Mouse (Mus musculus): Measurements from ENCODE around the gene Arl4d.
A peak's percentile ranks its signal among the peaks of the same experiment; 100 is the strongest.
"Not testable (repeated sequence)": the region's sequence is repeated elsewhere in the genome, so short reads cannot be mapped to it uniquely, and the experiment has no call there.

Gene Arl4d

GRCm38 (mm10) chr11:101664825-101665635, at the start of gene Arl4d:
Gene Arl4d, plus strand, starts transcription at chr11:101665541.
- DNase-seq (ENCODE audit: low read depth, low spot score): peak; percentile 92

- DNase-seq (ENCODE audit: low read depth, low spot score): no peak
Observed at GRCm38 (mm10) chr11:101616104-101616503, 49.2 kb upstream of the Arl4d start.

GRCm38 (mm10) chr11:101616948-101617767, 48.2 kb upstream of the Arl4d start:
- DNase-seq (ENCODE audit: low read depth, low spot score): peak; percentile 70

GRCm38 (mm10) chr11:101617849-101618248, 47.5 kb upstream of the Arl4d start:
- peak; percentile 96 for DNase-seq (ENCODE audit: low read depth, low spot score)

- DNase-seq (ENCODE audit: low read depth, low spot score): no peak
Observed at GRCm38 (mm10) chr11:101618596-101618995, 46.7 kb upstream of the Arl4d start.

GRCm38 (mm10) chr11:101620022-101620655, 45.2 kb upstream of the Arl4d start:
- DNase-seq (ENCODE audit: low read depth, low spot score): peak; percentile 82

GRCm38 (mm10) chr11:101626649-101626994, 38.7 kb upstream of the Arl4d start:
- no peak for DNase-seq (ENCODE audit: low read depth, low spot score)

- peak; percentile 98 for DNase-seq (ENCODE audit: low read depth, low spot score)
Observed at GRCm38 (mm10) chr11:101626995-101627856, 38.1 kb upstream of the Arl4d start, which contains the start of gene Rdm1. Gene Rdm1, plus strand, starts transcription at chr11:101627195.

GRCm38 (mm10) chr11:101627857-101628559, 37.3 kb upstream of the Arl4d start:
- peak; percentile 95 for DNase-seq (ENCODE audit: low read depth, low spot score)

GRCm38 (mm10) chr11:101628733-101629417, 36.5 kb upstream of the Arl4d start:
- DNase-seq (ENCODE audit: low read depth, low spot score): not testable (repeated sequence)

- DNase-seq (ENCODE audit: low read depth, low spot score): no peak
Observed at GRCm38 (mm10) chr11:101635660-101636059, 29.7 kb upstream of the Arl4d start.

- peak; percentile 67 for DNase-seq (ENCODE audit: low read depth, low spot score)
Observed at GRCm38 (mm10) chr11:101639761-101640160, 25.6 kb upstream of the Arl4d start.

- peak; percentile 91 for DNase-seq (ENCODE audit: low read depth, low spot score)
Observed at GRCm38 (mm10) chr11:101640857-101641709, 24.3 kb upstream of the Arl4d start.

GRCm38 (mm10) chr11:101641710-101642642, 23.4 kb upstream of the Arl4d start:
- peak; percentile 97 for DNase-seq (ENCODE audit: low read depth, low spot score)

- DNase-seq (ENCODE audit: low read depth, low spot score): no peak
Observed at GRCm38 (mm10) chr11:101642931-101643330, 22.4 kb upstream of the Arl4d start.

GRCm38 (mm10) chr11:101644591-101644990, 20.8 kb upstream of the Arl4d start:
- no peak for DNase-seq (ENCODE audit: low read depth, low spot score)

GRCm38 (mm10) chr11:101645043-101645410, 20.3 kb upstream of the Arl4d start:
- peak; percentile 60 for DNase-seq (ENCODE audit: low read depth, low spot score)
